Mouse (Mus musculus) forebrain, postnatal 0 days (tissue): Measurements from ENCODE around the gene Slc22a21. TPM values are rescaled to one million over a fixed set of nuclear protein-coding genes. Genes with fewer than 3 reads are reported as not detected.

Experiments used
- ATAC-seq: fragments of 200-750 bp; cut with Nextera tagmentation; 2 replicates; pipeline ENCODE4 v1.8.0; 2017; ENCODE audit warnings: mild to moderate bottlenecking, moderate library complexity
- DNase-seq: peaks from one replicate; pipeline ENCODE4 v3.0.0-alpha.2; 2015
- H3K27ac ChIP-seq: fragments of 300-500 bp; sonication (generic); 2 replicates; pipeline ENCODE4 v1.5.1; 2014; ENCODE audit warnings: low read depth, mild to moderate bottlenecking, antibody characterized with exemption, low read length, moderate library complexity, mixed read lengths
- H3K27me3 ChIP-seq: fragments of 300-500 bp; sonication (generic); 2 replicates; pipeline ENCODE4 v1.6.1; 2014; ENCODE audit warnings: mild to moderate bottlenecking, low read length, mixed read lengths; ENCODE audit not compliant: insufficient read depth
- H3K36me3 ChIP-seq: fragments of 300-500 bp; sonication (generic); 2 replicates; pipeline ENCODE4 v1.6.1; 2014; ENCODE audit warnings: mild to moderate bottlenecking, moderate library complexity; ENCODE audit not compliant: insufficient read depth
- H3K4me1 ChIP-seq: fragments of 300-500 bp; sonication (generic); 2 replicates; pipeline ENCODE4 v1.6.1; 2014; ENCODE audit warnings: antibody characterized with exemption; ENCODE audit not compliant: insufficient read depth
- H3K4me2 ChIP-seq: fragments of 300-500 bp; sonication (generic); 2 replicates; pipeline ENCODE4 v1.6.1; 2014; ENCODE audit warnings: low read depth, mild to moderate bottlenecking, moderate library complexity
- H3K4me3 ChIP-seq: fragments of 300-500 bp; sonication (generic); 2 replicates; pipeline ENCODE4 v1.5.1; 2014; ENCODE audit warnings: low read depth, low read length, mixed read lengths
- H3K9ac ChIP-seq: fragments of 300-500 bp; sonication (generic); 2 replicates; pipeline ENCODE4 v1.6.1; 2014; ENCODE audit warnings: mild to moderate bottlenecking
- H3K9me3 ChIP-seq: fragments of 300-500 bp; sonication (generic); 2 replicates; pipeline ENCODE4 v1.6.1; 2016; ENCODE audit warnings: low read length
- CTCF ChIP-seq: sonication (generic); IDR thresholded peaks from 2 replicates; pipeline ENCODE4 v1.5.1; 2016; ENCODE audit warnings: antibody characterized with exemption, control low read depth, low read depth
- WGBS: fragments of 180-500 bp; shearing (Covaris S2); extraction: QIAGEN DNeasy Blood & Tissue Kit; methylation state at CpG from one replicate; pipeline ENCODE4 v1.1.7; 2014; 5-methylcytosine and 5-hydroxymethylcytosine counted together
- polyA plus RNA-seq: library from polyadenylated mRNA; unstranded; fragments of >200 nt; fragmentation: Nextera tagmentation; extraction: Ambion mirVana; gene quantifications from 2 replicates; pipeline ENCODE4 v1.2.1, GENCODE M21; 2015
- total RNA-seq: library from RNA; depleted of rRNA; stranded (reverse); fragments of >200 nt; gene quantifications from 2 replicates; pipeline ENCODE4 v1.2.3, GENCODE M21; 2014

Gene Slc22a21
- total and polyA plus RNA-seq, 2 experiments from 2014 or later = 4.8 to 5.1 TPM

- Histone ChIP-seq H3K36me3 (no peaks in the 10 kb centered on the region), H3K9ac (no peak overlapping the region), H3K27ac (no peak overlapping the region), H3K27me3 (no peaks in the 10 kb centered on the region), H3K4me2 (no peak overlapping the region), H3K4me3 (no peak overlapping the region), H3K9me3 (no peaks in the 10 kb centered on the region), H3K4me1 (no peaks in the 10 kb centered on the region)
- WGBS = 69% methylated on average over 3 of the region's 3 CpGs
- DNase-seq = no peak
- ATAC-seq = no peak
- TF ChIP-seq CTCF = no peak
These were observed 50.4 kb downstream of the Slc22a21 start for GRCm38 (mm10) chr11:53929741-53930140.

GRCm38 (mm10) chr11:53928585-53928984, 51.5 kb downstream of the Slc22a21 start:
- Histone ChIP-seq H3K4me3 (no peak overlapping the region), H3K27ac (no peak overlapping the region), H3K4me1 (no peaks in the 10 kb centered on the region), H3K9me3 (no peaks in the 10 kb centered on the region), H3K36me3 (no peaks in the 10 kb centered on the region), H3K9ac (no peak overlapping the region), H3K4me2 (no peak overlapping the region), H3K27me3 (no peaks in the 10 kb centered on the region)
- WGBS = 74% methylated on average over 3 of the region's 3 CpGs
- TF ChIP-seq CTCF = no peak
- DNase-seq (no peak), ATAC-seq (no peak)

GRCm38 (mm10) chr11:53926303-53926702, 53.8 kb downstream of the Slc22a21 start:
- no peak overlapping the region for H3K4me3 ChIP-seq
- no peak for TF ChIP-seq CTCF
- H3K36me3 ChIP-seq = no peaks in the 10 kb centered on the region
- H3K9me3 ChIP-seq = no peaks in the 10 kb centered on the region
- no peak overlapping the region for H3K9ac ChIP-seq
- DNase-seq (no peak), ATAC-seq (no peak)
- H3K4me1 ChIP-seq = no peaks in the 10 kb centered on the region
- H3K27ac ChIP-seq = no peak overlapping the region
- 97% methylated on average over 5 of the region's 5 CpGs for WGBS
- H3K4me2 ChIP-seq = no peak overlapping the region
- no peaks in the 10 kb centered on the region for H3K27me3 ChIP-seq

- H3K27me3 ChIP-seq = no peaks in the 10 kb centered on the region
- no peaks in the 10 kb centered on the region for H3K4me1 ChIP-seq
- no peak overlapping the region for H3K4me3 ChIP-seq
- DNase-seq (no peak), ATAC-seq (no peak)
- no peak overlapping the region for H3K27ac ChIP-seq
- no peak overlapping the region for H3K9ac ChIP-seq
- H3K36me3 ChIP-seq = no peaks in the 10 kb centered on the region
- TF ChIP-seq CTCF = no peak
- H3K4me2 ChIP-seq = no peak overlapping the region
- no peaks in the 10 kb centered on the region for H3K9me3 ChIP-seq
- 94% methylated on average over 4 of the region's 4 CpGs for WGBS
These were observed 61.3 kb downstream of the Slc22a21 start for GRCm38 (mm10) chr11:53918851-53919250.

GRCm38 (mm10) chr11:53911011-53911410, 69.1 kb downstream of the Slc22a21 start:
- H3K9ac ChIP-seq = no peak overlapping the region
- no peak overlapping the region for H3K4me3 ChIP-seq
- H3K4me2 ChIP-seq = no peak overlapping the region
- no peaks in the 10 kb centered on the region for H3K9me3 ChIP-seq
- H3K27me3 ChIP-seq = no peaks in the 10 kb centered on the region
- no peaks in the 10 kb centered on the region for H3K4me1 ChIP-seq
- no peaks in the 10 kb centered on the region for H3K36me3 ChIP-seq
- WGBS = 87% methylated on average over 4 of the region's 4 CpGs
- no peak for TF ChIP-seq CTCF
- DNase-seq = no peak
- no peak for ATAC-seq
- H3K27ac ChIP-seq = no peak overlapping the region

- DNase-seq = no peak
- Histone ChIP-seq H3K27ac (no peak overlapping the region), H3K4me3 (no peak overlapping the region), H3K4me1 (no peaks in the 10 kb centered on the region), H3K27me3 (no peaks in the 10 kb centered on the region), H3K9me3 (no peaks in the 10 kb centered on the region), H3K4me2 (no peak overlapping the region), H3K9ac (no peak overlapping the region), H3K36me3 (no peaks in the 10 kb centered on the region)
- WGBS = 94% methylated on average over 8 of the region's 8 CpGs
- TF ChIP-seq CTCF = no peak
- no peak for ATAC-seq
These were observed 71.4 kb downstream of the Slc22a21 start for GRCm38 (mm10) chr11:53908686-53909085.

- TF ChIP-seq CTCF = no peak
- no peaks in the 10 kb centered on the region for H3K27me3 ChIP-seq
- no peaks in the 10 kb centered on the region for H3K9me3 ChIP-seq
- no peak overlapping the region for H3K4me2 ChIP-seq
- no peaks in the 10 kb centered on the region for H3K36me3 ChIP-seq
- 84% methylated on average over 9 of the region's 9 CpGs for WGBS
- ATAC-seq (no peak), DNase-seq (no peak)
- no peaks in the 10 kb centered on the region for H3K4me1 ChIP-seq
- no peak overlapping the region for H3K4me3 ChIP-seq
- no peak overlapping the region for H3K27ac ChIP-seq
- no peak overlapping the region for H3K9ac ChIP-seq
These were observed 75.6 kb downstream of the Slc22a21 start for GRCm38 (mm10) chr11:53904534-53904925.
